Mouse (Mus musculus): ENCODE measurements around the gene Cpsf4l.

Gene Cpsf4l

DNA sequence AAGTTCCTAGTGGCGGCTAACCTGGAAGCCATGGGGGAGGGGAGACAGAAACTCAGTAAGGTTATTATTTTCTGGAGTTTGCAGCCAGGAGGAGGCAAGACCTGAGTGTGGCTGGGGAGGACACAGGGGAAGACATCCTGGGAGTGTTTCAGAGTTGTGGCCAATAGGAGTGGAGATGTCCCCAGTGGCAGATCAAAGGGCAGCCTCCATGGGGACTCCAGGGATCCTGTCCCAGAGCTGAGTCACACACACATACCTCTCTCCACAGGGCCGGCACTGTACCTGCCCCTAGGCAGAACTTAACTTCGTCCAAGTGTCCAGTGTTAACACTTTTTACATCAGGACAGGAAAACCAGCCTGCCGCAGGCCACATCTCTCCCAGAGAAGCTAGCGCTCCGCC is 25.3 kb upstream of the Cpsf4l start:
- ATAC-seq (ENCODE audit: low TSS enrichment): no peak

DNA sequence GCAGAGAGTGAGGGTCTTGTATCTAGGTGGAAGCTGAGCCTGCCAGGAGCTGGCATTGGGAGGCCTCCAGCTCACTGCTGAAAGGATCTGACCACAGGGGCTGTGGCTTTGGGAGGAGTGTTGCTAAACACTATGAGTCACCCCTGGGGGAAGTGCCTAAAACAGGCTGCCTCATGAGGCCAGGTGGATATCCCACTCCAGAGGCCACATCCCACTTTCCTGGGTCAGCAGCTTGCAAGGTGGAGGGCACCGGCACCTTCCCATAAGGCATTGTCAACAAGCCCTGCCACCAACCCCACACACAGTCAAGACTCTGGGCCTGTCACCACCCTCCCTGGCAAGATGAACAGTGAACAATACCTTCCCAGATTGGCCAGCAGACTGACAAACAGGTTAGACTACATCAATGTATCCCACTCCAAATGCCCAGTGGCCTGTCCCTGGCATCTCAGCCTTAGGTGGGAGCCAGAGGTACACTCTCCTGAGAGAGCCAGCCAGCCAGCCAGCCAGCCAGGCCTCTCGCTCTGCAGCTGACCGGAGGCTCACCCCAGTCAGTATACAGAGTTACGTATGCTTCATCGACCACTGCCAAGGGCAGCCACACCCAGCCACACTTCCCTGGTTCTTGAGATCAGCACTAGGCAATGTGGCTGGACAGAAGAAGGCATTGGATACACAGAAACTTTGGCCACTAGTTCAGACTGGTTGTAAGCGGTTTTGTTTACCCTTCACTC is 24.0 kb upstream of the Cpsf4l start:
- ATAC-seq (ENCODE audit: low TSS enrichment): no peak

DNA sequence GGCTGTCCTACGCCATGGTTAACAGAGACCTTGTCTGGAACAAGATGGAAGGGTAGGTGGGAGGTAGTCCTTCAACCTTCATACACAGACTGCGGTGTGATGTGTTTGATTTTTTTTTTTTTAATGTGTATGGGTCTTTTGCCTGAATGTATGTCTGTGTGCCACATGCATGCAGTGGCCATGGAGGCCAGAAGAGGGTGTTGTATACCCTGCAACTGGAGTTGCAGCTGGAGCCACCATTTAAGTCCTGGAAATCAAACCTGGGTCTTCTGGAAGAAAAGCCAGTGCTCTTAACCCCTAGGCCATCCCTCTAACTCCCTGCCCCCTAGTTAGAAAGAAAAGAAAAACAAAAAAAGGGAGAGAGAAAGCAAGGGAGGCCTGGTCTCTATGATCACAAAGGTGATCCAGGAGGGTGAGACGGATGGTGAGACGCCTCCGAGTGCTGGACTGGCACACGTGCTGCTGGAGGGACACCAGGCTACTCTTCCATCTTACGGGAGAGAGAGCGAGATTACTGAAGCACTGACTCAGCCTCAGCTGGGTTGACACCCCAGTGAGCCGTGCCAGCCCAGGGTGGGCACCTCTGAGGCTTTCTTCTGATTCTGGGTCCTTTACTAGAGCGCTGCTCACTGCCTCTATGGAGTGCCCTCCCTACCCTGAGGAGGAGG is 22.3 kb upstream of the Cpsf4l start:
- ATAC-seq (ENCODE audit: low TSS enrichment): no peak

DNA sequence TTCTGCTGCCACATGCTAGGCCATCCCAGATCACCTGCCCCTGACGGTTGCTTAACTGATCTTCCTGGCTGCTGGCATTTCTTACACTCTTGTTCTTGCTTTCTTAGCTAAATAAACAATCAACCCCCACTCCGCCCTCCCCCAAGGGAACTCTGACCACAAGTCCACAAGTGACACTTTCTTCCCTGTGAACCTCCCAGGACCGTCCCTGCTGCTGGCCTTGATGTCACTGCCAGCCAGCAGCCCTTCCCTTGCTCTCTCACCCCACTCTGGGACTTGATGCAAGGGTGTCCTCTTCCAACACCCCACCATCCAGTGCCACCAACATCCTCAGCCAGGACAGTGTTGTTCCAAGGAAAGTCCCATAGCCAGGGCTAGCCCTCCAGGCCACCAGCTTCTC is 21.1 kb upstream of the Cpsf4l start:
- no peak for ATAC-seq (ENCODE audit: low TSS enrichment)

DNA sequence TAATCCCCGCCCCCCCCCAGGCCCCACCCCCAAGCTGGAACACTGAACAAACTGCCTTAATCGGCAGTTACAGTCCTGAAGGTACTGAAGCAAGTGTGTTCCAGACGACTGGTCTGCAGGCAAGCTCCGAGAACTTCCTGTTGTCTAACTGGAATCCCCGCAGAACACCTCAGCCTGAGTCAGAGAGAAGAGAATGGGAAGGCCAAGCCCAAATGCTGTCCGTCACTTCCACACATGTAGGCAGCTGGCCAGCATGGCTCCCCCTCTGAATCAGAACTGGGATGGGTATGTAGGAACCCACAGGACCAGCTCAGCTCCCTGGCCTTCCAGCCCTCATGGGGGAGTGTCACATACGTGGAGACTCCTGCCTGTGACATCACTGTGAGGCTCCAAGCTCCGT is 20.1 kb upstream of the Cpsf4l start:
- no peak for ATAC-seq (ENCODE audit: low TSS enrichment)

DNA sequence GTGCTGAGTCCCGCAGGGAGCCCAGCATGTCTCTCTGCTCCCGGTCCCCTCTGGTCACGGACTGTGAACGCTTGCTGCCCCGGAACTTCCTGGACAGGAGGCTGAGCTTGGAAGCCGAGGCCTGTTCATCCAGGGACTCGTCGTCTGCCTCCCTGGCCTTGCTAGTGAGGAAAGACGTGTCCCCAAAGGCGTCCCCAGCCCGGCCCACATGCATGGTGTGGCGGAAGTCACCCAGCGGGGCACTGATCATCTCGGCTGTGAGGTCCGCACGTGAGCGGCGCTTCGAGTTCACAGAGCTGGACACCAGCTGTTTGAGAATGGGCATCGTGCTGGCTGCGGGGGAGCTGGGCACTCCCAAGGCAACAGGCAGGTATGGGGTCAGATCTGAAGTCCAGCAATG is 19.4 kb upstream of the Cpsf4l start:
- no peak for ATAC-seq (ENCODE audit: low TSS enrichment)

DNA sequence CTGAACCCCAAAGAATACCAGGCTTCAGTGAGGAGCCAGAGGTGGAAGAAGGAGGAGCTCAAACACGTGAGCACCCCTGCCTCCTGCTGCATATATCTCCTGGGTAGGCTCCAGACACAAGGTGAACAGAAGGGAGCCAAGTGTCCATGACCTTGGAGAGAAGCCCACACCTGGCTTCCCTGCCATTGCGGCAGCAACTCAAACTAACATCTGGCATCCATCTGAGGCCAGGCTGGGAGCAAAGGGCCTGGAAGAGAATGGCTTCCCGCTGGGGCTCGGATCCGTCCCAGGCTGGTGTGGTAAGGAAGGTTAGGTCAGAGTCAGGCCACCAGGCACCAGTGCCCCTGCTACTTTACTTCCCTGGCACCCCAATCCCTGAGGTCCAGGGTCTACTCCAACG is 18.2 kb upstream of the Cpsf4l start:
- no peak for ATAC-seq (ENCODE audit: low TSS enrichment)

DNA sequence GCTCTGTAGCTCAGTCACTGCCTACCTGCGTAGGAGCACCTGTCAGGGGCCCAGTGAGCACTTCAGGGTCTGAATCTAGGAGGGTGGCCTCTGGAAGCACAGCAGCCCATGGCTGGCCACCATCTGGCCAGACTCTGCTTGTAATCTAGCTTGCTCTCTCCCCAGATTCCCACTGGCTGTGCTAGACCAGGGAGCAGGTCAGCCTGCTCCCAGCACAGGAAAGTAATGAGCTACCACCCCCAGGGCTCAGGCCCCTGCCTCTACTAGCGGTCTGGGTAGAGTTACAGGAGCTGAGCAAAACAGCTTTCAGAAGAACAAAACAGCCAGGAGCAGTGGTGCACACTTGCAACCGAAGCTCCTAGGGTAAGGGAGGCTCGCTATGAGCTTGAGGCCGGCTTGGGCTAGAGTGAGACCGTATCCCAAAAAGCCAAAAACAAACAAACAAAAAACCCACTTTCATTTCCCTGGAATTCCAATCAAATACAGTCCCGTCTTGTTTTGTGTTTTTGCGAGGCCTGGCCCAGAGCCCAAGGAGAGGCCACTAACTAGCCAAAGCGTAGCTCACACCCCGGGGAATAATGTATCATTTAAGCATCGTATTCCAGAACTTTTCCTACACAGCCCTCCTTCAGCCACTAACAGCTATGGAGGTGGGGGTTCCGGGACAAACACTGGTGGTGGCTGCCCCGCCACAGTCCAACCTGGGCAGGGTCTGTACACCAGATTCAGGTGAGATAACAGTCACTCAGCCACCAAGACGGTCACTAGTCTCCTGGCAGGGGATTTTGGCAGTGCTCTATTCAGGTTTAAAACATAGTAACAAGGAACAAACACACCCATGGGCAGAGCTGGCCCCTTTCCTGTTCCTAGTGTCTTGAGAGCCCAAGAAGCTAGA is 17.4 kb upstream of the Cpsf4l start:
- ATAC-seq (ENCODE audit: low TSS enrichment): no peak

DNA sequence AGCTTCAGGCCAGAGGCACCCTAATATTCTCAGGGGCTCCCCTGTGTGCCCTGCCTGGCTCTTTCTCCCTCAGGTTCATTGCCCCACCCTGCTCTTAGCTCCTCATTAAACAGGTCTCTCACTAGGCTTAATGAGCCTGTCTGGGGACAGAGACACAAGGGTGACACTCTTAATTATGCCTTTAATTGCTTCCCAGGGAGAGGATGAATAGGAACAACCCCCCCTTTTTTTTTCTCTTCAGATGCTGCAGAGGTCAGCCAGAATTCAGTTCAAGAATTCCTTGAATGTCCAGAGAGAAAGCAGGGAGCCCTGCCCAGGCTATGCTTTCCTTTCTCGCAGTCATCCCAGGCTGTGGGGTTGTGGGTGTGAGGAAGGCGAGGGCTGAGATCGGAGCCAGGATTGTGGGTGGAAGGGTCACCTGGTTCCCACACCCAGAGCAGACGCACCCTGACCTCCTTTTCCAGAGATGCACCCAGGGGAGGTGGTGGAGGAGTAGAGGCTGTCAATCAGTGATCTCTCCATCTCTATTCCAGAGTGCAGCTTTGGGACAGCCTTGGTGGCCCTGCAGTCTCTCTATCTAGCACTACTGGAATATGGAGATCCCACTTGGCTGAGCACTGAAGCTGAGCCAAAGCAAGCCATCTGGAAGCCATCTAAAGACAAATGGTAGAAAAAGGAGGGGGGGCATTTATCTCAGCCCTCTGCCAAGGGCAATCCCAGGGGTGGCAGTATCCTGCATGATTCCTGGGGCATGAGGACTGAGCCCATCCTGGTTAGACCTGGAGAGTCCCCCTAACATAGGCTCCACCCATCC is 15.6 kb upstream of the Cpsf4l start:
- ATAC-seq (ENCODE audit: low TSS enrichment): 0 out of 2 replicates have a peak, but pooled peaks have one; percentile 31

DNA sequence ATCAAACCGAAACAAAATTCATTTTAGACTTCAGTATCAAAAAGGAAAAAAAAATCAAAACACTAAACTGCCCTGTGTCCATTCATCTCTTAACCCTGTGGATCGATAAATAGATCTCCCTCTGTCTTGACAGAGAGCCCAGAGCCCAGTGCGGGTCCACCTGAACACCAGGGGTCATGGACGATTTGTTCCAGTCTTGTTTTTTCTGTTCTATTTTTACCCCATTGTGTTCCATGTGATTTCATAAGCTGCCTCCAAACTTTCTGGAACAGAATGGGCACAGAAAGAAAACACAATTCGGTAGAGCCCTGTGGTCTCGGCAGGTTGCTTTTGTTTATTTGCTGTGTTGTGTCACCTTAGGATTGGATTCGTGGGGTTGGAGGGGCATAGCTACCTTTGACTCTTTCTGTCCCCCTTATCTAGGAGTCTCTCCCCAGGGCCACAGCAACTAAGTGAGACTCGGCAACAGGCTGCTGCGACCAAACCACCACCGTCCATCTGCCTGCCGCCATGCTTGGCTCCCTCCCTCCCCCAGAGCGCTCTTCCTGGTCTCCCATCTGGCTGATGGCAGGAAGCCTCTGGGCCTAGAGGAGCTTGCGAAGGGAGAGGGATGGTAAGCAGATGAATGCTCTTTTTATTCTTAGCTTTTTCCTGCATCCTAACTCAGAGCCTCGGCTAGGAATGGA is 12.7 kb upstream of the Cpsf4l start:
- ATAC-seq (ENCODE audit: low TSS enrichment): peak; percentile 74

DNA sequence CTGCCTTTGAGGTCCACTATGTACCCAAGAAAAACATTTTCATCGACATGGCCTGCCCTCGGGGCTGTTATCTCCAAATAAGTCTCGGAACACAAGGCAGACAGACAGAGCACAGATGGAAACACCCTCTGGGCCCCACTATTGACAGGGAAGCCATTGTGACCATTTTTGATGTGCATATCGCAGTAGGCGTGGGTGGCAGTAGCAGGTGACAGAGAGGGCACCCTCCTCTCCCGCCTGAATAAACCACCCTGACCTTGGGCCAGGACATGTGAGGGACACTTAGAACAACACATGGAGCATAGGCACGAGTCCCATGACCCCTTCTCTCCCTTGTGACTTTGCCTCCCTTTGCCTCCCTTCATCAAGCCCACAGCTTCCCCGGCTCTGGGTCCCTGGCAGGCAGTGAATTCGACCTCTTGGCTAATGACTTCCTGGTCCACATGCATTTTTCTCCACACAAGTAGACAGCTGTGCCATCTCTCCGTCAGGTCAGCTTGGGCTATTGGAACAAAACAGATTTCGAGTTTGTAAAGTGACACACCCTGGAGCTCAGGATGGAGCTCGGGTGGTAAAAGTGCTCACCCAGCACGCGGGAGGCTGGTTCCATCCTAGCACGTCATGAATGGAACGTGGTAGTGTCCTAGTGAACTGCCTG is 8.1 kb upstream of the Cpsf4l start:
- no peak for ATAC-seq (ENCODE audit: low TSS enrichment)

DNA sequence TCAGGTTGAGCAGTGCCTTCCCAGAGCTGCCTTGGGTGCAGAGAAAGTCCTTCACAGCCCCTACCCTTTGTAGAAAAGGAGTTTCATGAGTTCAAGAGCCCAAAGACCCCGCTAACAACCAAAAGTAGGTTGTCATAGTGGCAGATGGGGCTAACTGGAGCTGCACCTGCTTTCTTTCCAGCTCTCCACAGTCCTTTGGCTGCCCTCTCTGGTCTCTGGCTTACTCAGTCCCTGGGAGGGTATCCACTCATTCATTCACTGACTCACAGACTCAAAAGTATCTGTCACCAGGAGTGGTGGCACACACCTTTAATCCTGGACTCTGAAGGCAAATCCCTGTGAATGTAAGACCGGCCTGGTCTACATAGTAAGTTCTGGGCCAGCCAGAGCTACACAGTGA is 6.3 kb upstream of the Cpsf4l start:
- no peak for ATAC-seq (ENCODE audit: low TSS enrichment)

DNA sequence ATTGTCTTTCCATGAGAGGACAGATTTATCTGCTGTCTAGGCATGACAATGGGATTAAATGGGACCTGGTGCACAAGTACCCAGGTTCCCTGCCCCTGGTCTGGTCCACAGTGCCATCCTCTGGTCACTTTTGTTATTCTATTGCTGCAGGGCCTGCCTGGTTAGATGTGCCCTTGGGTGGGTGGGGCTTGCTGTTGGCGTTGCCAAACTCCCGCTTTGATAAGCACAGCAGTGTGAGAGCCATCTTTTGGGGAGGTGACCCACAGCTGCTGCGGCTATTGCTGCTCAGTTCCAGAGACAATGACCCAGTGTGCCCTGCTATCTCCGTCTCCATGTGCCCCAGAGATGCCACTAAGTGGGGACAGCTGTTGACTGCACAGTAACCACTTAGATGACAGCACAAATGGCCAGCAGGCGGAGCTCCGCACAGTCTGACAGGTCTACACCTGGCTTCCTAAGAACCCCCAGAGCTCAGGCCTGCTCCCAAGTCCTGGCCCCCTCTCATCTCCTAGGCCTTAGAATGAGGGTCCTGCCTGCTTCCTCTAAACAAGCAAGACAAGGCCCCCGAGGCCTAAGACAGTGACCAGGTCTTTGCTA is 5.4 kb upstream of the Cpsf4l start:
- no peak; the same call in 1 of the 2 replicates for ATAC-seq (ENCODE audit: low TSS enrichment)

DNA sequence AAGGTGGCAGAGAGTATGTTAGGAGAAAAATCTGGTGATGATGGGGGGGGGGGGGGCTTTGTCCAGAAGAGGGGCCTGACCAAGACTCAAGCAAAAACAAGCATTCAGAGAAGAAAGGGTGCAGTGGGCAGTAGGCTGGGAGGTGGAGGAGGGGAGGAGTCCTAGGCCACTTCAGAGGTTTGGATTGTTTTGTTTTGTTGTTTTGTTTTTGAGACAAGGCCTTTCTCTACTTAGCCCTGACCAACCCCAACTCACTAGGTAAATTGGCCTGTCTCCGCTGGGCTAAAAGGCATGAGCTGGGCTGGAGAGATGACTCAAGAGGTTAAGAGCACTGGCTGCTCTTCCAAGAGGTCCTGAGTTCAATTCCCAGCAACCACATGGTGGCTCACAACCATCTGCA is 1.2 kb upstream of the Cpsf4l start:
- no peak for ATAC-seq (ENCODE audit: low TSS enrichment)

DNA sequence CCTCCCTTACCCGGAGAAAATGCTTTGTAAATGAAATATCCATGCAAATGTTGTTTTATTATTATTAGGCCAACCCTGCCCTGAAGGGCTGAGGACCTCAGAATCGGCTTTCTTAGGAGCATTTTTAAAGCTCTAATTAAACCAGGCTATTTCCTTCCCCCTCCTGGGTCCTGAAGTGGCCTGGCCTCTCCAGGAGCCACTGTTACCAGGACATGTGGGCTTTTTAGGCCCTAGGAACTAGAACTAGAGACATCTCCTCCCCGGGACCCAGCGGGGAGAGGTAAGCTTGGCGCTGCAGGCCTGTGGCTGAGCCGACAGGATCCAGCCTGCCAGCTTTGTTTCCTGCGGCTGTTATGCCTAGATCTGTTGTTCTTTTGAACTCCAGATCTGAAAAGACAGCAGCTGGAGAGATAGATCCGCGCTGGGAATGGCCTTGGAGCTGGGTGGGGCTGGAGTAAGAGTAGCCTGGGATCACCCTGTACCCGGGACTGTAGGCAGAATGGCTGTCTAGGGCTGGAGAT is 500 bp upstream of the Cpsf4l start:
- no peak for ATAC-seq (ENCODE audit: low TSS enrichment)

DNA sequence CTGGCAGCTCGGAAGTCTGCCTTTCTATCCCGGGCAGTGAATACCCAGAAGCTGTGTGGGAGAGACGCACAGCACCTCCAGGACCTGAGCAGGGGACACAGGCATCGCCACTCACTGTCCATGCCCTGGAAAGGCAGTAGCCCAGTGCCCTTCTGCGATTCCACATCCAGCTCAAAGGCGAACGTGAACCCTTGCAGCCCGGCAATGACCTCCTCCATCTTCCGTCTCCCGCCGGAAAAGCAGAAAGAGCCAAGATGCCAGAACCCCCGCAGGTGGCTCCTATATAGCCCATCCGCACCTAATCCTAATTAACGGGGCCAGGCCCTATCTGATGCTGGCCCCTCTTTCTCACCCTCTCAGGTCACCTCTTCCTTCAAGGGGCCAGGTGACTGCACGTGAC is 545 bp downstream of the Cpsf4l start:
- ATAC-seq (ENCODE audit: low TSS enrichment): no peak

DNA sequence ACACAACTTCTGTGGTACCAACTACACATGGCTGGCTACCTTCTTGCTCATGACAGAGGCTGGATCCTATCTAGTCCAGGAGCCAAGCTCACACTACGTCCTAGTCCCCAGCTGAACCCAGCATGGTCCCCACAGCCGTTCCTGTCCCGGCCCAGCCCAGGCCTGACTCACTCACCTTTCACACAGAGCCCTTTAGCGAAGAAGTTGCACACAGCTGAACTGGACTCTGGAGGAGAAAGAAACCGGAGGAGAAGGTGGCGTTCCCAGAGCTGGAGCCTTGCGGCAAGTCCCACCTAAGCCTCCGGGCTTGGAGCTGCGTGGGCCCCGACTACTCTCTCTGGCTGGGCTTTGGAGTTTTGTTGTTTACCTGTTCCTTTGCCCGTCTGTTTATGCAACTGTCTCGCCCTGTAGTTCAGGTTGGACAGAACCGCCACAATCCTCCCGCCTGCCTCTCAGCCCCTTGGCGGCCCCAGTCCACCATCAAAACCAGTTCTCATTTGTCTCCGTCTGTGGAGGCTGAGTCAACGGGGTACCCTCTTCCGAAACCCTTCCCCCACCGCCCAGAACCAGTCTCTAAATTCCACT is 1.1 kb downstream of the Cpsf4l start:
- no peak for ATAC-seq (ENCODE audit: low TSS enrichment)

DNA sequence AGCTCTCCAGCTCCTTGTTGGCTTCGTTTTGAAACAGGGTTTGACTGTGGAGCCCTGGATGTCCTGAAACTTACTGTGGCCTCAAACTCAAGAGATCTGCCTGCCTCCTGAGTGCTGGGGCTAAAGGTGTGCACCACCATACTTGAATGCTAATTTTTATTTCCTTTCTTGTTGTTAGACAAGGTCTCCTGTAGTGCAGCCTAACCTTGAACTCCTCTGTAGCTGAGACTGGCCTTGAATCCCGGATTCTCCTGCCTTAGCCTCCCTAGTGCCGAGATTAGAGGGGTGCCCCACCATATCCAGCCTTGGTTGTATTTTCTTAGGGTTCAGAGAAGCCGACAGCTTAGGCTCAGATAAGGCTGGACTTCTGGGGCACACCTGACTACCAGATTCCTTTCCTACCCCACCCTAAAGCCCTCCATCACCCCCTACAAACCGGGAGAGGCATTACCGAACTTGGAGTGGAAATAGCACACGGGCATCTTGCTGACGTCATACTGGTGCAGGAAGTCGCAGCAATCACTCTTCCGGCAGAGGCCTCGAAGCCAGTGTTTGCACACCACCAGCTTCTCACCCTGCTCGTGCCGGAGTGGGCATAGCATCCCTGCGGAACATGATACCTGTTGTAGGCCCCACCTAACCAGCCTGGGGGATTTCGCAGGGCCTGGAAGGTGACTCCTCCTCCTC is 3.7 kb downstream of the Cpsf4l start:
- no peak for ATAC-seq (ENCODE audit: low TSS enrichment)

DNA sequence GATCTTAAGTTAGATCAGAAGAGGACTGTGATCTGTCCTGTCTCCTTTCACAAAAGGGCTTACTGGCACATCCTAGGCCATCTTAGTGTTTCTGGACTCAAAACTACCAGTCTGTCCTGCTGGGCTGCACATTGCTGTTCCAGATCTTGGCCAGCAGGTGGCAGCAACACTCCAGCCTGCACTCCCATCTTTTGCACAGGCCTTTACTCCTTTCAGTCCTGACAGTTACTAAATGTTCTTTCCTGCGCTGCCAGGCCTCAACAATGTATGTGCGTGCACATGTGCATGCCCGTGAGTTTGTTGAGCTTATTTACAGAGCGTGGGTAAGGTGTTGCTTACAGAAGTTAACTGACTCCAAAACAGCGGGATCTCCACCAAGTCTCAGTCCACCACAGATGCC is 6.1 kb downstream of the Cpsf4l start:
- peak; percentile 89 for ATAC-seq (ENCODE audit: low TSS enrichment)

Data from frontal cortex, adult (tissue).